Comparison of ENCODE assay signal across 8 mouse cellular contexts in genomic region chr9:37656931-37657481, GRCm38 (mm10). TPM values are rescaled to one million over a fixed set of nuclear protein-coding genes. Genes with fewer than 3 reads are reported as not detected.
DNase-seq lines count a peak whose midpoint lies in the region; ATAC-seq and TF ChIP-seq lines count a peak whose summit lies in the region.

Gene Tbrg1, minus strand, starts transcription at chr9:37657312.

- ATAC-seq in erythroblast, adult 5-6 weeks (replicated peaks; ENCODE audit: low FRiP score, poor library complexity, severe bottlenecking): peak; percentile 87
- peak; percentile 96 for ATAC-seq in kidney, embryonic 15.5 days (replicated peaks; ENCODE audit: low FRiP score)
- ATAC-seq in monocyte, adult 5-6 weeks (replicated peaks; ENCODE audit: insufficient number of reproducible peaks, low FRiP score, low TSS enrichment, poor library complexity, severe bottlenecking): peak; percentile 45

- H3K4me3 ChIP-seq in bone marrow macrophage, adult 2 months (ENCODE audit: insufficient read depth, low read length): peak within 1 kb of the TSS; percentile 75
- peak within 1 kb of the TSS; percentile 77 for H3K4me3 ChIP-seq in heart, embryonic 10.5 days
- peak within 1 kb of the TSS; percentile 81 for H3K4me3 ChIP-seq in kidney, embryonic 15.5 days (replicated peaks)

- H3K4me1 ChIP-seq in bone marrow macrophage, adult 2 months (ENCODE audit: control insufficient read depth, insufficient read depth, low read length): no peaks in the 10 kb centered on the region
- peaks cover 19% of the 10 kb centered on the region for H3K4me1 ChIP-seq in heart, embryonic 10.5 days
- peaks cover 10% of the 10 kb centered on the region for H3K4me1 ChIP-seq in kidney, embryonic 15.5 days

- no peak for TF ChIP-seq POLR2A in bone marrow macrophage, adult 2 months (IDR thresholded peaks at IDR 0.05; ENCODE audit: borderline replicate concordance, low read depth, low read length)

- H3K9ac ChIP-seq in kidney, embryonic 15.5 days: peak within 1 kb of the TSS; percentile 73

- TF ChIP-seq CTCF in bone marrow macrophage, adult 2 months (IDR thresholded peaks at IDR 0.05; ENCODE audit: low read depth, low read length): no peak

- H3K4me2 ChIP-seq in kidney, embryonic 15.5 days: peak within 1 kb of the TSS; percentile 75

- under 1% methylated on average over 36 of the region's 36 CpGs for WGBS in heart, embryonic 10.5 days
- WGBS in kidney, embryonic 15.5 days: under 1% methylated on average over 36 of the region's 36 CpGs

- peaks cover 26% of the 10 kb centered on the region for H3K36me3 ChIP-seq in heart, embryonic 10.5 days
- peaks cover 29% of the 10 kb centered on the region for H3K36me3 ChIP-seq in kidney, embryonic 15.5 days

- peak within 1 kb of the TSS; percentile 35 for H3K27ac ChIP-seq in bone marrow macrophage, adult 2 months (ENCODE audit: insufficient read depth, low read depth, low read length)
- peak within 1 kb of the TSS; percentile 94 for H3K27ac ChIP-seq in heart, embryonic 10.5 days
- peak within 1 kb of the TSS; percentile 95 for H3K27ac ChIP-seq in kidney, embryonic 15.5 days

- no peaks in the 10 kb centered on the region for H3K27me3 ChIP-seq in heart, embryonic 10.5 days (ENCODE audit: insufficient read depth, poor library complexity, severe bottlenecking)
- no peaks in the 10 kb centered on the region for H3K27me3 ChIP-seq in kidney, embryonic 15.5 days

- no peaks in the 10 kb centered on the region for H3K9me3 ChIP-seq in heart, embryonic 10.5 days
- H3K9me3 ChIP-seq in kidney, embryonic 15.5 days (replicated peaks): no peaks in the 10 kb centered on the region

- DNase-seq in A20 (ENCODE audit: low read depth, low spot score) (peak; percentile 85), liver (peak; percentile 86)
- peak; percentile 95 for DNase-seq in heart, embryonic 10.5 days (ENCODE audit: low spot score)
- DNase-seq in spleen, postnatal 4 days (ENCODE audit: low spot score in 2 of 2): peak; percentile 68 to 85

RNA-seq across cellular contexts. Expression of gene Tbrg1, which starts in this region (rescaled TPM):
- 36.4 and 36.5 TPM in 2 replicates for polyA plus RNA-seq in bone marrow macrophage, adult 2 months (2012; ENCODE audit: insufficient read depth, insufficient read length, missing spikeins)
- total RNA-seq in erythroblast, adult 5-6 weeks (2015; ENCODE audit: low replicate concordance): 23.0 and 26.5 TPM in 2 replicates
- total RNA-seq in erythroblast, adult 5-6 weeks (2017; ENCODE audit: low replicate concordance): 17.6 and 24.1 TPM in 2 replicates
- polyA plus RNA-seq in heart, embryonic 10.5 days (2016; fragmentation: Nextera tagmentation; extraction: Ambion mirVana): 200 and 203 TPM in 2 replicates
- polyA plus RNA-seq in kidney, embryonic 15.5 days (2015; fragmentation: Nextera tagmentation; extraction: Ambion mirVana): 140 and 141 TPM in 2 replicates
- 27.0 to 51.1 TPM (median 38.1 TPM) in 3 replicates for total RNA-seq in monocyte, adult 5-6 weeks (2017)

Comparison
In these comparisons a context has a peak if more than half of its experiments do, and no peak if none do; other contexts are left out.
1. Peak in every context shown above with its lines: DNase-seq, ATAC-seq, H3K4me3 ChIP-seq and H3K27ac ChIP-seq.
2. H3K27ac ChIP-seq: peak in every context shown above with its lines; median percentile 95 in kidney, embryonic 15.5 days; 94 in heart, embryonic 10.5 days; 35 in bone marrow macrophage, adult 2 months.
3. ATAC-seq: peak in every context shown above with its lines; median percentile 96 in kidney, embryonic 15.5 days; 87 in erythroblast, adult 5-6 weeks; 45 in monocyte, adult 5-6 weeks.